Mouse (Mus musculus): Measurements from ENCODE around the gene Gm11562.

Gene Gm11562

DNA sequence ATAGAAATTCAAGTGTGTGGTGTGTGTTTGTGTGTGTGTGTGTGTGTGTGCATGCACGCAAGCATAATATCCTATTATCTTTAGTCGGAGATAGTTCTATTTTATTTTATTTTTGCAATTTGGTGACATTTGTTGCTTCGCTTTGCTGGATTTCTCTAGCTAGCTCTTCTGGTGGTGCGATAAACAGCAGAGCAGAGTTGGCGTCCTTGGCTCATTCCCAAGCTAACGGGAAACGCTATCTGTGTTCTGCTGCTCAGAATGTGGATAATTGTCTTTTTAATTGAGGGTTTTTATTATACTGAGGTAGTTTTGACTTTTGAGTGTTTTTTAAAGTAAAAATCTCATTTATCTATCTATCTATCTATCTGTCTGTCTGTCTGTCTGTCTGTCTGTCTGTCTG is 35.1 kb downstream of the Gm11562 start:
- intact Hi-C loops (cut with DNase I): no loop called here

DNA sequence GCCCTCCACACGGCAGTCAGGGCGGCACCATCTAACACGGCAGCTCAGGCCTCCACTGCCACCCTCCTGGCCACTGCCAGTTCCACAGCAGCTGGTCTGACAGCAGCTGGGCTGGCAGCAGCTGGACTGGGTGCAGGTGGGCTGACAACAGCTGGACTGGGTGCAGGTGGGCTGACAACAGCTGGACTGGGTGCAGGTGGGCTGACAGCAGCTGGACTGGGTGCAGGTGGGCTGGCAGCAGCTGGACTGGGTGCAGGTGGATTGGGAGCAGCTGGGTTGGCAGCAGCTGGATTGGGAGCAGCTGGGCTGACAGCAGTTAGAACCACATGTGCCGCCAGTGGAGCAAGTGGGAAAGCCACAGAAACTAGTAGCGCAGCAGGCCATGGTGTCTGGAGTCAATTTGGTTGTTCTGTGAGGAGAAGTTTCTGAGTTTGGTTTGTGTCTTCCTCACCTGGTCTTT is 37.0 kb downstream of the Gm11562 start, which contains the start of gene Krtap1-4:
Gene Krtap1-4 (minus strand): TSS at position 410 of the 460 bp plus-strand sequence.
- intact Hi-C loops (cut with DNase I): no loop called here

GRCm38 (mm10) chr11:99581564-99581963 is 38.7 kb downstream of the Gm11562 start:
- intact Hi-C loops (cut with DNase I): no loop called here

DNA sequence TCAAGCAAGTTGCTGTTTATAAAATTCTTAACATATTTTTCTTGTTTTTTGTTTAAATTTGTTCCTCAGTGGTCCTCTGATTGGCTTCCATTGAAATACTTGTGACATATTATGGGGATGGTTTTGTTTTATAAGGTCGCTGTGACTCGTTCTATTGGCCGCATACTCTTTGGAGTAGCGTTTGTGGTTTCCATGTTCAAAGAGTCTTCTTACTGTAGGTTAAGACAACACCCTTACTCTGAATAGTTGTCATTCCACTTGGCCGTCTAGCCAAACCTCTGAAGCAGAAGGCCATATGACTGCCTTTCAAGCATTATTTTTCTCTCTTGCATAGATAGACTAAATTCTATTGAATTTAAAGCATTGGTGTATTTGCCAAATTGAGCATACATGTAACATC is 39.2 kb downstream of the Gm11562 start:
- intact Hi-C loops (cut with DNase I): no loop called here

GRCm38 (mm10) chr11:99580636-99581035 is 39.6 kb downstream of the Gm11562 start, which contains the start of gene Krtap1-5:
Gene Krtap1-5, minus strand, starts transcription at chr11:99581016.
- intact Hi-C loops (cut with DNase I): no loop called here

DNA sequence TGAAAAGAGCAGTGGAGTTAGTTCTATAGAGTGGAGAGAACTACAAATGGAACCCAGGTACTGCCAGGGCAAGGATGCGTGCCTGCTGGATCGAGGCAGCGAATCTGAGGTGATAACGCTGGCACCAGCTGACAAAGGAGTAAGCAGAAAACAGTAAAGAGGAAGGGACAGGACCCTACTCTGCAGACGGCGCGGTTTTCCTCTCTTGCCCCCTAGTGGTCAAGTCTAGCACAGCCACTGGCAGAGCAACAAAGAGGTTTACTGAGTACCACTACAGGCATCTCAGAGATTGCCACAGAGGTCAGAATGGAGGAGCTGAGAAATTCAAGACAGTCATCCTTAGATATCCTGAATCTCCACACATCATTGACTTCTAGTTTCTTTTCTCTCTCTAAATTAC is 46.1 kb downstream of the Gm11562 start:
- intact Hi-C loops (cut with DNase I): loop anchor here (5.0 to 10.0 kb wide), 2 partner anchors 107 to 431 kb away; no protein-coding TSS in a partner anchor

DNA sequence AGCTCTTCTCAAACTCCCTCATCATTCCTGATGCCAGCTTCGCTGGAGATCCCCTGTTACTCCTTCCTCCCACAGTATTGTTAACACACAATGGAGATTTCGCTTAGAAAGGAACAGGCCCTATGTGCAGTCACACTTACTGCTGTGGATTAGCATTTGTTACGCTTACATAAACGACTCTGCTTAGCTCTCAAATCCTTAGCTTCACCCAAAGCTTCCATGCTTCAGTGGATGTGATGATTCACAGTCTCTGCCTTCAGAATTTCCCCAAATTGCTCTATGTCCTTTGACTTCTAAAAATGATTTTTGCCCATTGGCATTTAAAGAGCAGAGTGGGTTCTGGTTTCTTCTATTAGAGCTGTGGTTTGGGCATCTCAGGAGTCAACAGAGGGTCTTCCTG is 47.1 kb downstream of the Gm11562 start:
- intact Hi-C loops (cut with DNase I): loop anchor here (5.0 to 10.0 kb wide), 2 partner anchors 106 to 432 kb away; no protein-coding TSS in a partner anchor
